Mouse (Mus musculus) lung, adult 10 weeks (tissue): ENCODE data around the gene H2afx. TPM values are rescaled to one million over a fixed set of nuclear protein-coding genes. Genes with fewer than 3 reads are reported as not detected.

Source experiments
- polyA plus RNA-seq: library from polyadenylated mRNA; stranded (reverse); fragments of 350-450 nt; fragmentation: Illumina TruSeq; extraction: RNeasy Lipid Tissue Mini Kit (QIAGEN cat#74804); gene quantifications from one replicate; pipeline ENCODE4 v1.2.3, GENCODE M21; 2014; ENCODE audit warnings: low read depth, low replicate concordance; ENCODE audit not compliant: insufficient read depth

Gene H2afx
- polyA plus RNA-seq: 15.0 TPM

DNA sequence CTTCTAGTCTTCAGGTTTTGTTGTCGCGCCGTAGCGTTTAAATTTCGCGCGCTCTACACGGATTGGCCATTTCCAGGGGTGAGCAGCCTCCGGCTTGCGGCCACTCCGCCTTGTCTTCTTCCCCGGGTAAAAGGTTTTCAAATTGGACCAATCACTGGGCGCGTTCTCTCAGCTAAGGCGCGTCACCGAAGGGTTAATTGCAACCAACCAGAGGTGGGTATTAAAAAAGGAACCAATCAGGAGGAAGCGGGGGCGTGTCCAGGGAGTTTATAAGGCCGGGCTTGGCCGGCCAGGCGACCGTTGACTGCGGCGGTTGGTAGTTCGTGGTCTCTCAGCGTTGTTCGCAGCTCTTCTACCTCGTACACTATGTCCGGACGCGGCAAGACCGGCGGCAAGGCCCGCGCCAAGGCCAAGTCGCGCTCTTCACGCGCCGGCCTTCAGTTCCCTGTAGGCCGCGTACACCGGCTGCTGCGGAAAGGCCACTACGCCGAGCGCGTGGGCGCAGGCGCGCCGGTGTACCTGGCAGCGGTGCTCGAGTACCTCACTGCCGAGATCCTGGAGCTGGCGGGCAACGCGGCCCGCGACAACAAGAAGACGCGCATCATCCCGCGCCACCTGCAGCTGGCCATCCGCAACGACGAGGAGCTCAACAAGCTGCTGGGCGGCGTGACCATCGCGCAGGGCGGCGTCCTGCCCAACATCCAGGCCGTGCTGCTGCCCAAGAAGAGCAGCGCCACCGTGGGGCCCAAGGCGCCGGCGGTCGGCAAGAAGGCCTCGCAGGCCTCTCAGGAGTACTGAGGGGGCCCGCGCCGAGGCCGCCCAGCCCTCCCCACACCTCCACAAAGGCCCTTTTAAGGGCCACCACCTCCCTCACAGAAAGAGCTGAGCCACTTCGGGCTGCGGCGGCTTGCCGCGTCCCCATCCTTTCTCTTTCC, at the start of gene H2afx:
Gene H2afx (plus strand): TSS at position 299 of the 935 bp plus-strand sequence.

DNA sequence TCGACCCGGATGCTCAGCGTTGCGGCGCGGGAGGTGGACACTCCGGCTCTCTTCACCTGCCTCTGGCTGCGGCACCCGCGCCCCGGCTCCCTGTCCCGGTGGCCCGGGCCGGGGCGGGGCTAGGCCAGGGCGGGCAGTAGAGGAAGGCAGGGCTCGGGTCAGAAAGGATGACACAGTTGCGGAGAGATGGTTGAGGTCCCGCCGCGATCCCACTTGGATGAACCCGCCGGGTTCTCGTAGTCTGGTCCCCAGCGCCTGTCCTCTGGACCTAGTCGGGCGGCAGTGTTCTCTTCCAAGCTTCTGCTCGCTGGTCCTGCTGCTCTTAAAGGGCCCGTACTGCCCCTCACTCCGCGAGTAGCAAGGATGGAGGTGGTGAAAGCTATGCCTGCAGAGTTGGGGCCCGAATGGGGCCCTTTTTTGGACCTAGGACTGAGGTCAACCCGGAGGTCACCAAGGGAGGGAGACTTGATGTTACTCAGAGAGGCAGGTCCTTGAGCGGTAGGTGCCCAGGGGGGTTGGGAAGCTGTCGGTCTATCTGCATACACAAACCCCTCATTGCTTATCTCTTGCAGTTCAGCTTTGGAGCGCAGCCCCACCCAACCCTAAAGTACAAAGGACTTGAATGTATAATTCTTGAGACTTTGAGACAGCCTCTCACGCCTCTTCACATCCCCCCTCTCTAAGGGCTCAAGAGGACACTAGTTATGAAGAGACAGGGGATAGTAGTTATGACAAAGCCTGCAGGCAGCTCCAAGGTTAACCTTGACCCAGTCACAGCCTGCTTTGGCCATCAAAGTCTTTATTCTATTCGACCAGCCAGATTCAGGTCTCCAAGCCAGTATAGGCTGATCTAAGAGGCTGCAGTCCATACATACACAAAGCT, 46.2 kb upstream of the H2afx start, which contains the start of gene Abcg4:
Gene Abcg4 (minus strand): TSS at position 540 of the 883 bp plus-strand sequence.

DNA sequence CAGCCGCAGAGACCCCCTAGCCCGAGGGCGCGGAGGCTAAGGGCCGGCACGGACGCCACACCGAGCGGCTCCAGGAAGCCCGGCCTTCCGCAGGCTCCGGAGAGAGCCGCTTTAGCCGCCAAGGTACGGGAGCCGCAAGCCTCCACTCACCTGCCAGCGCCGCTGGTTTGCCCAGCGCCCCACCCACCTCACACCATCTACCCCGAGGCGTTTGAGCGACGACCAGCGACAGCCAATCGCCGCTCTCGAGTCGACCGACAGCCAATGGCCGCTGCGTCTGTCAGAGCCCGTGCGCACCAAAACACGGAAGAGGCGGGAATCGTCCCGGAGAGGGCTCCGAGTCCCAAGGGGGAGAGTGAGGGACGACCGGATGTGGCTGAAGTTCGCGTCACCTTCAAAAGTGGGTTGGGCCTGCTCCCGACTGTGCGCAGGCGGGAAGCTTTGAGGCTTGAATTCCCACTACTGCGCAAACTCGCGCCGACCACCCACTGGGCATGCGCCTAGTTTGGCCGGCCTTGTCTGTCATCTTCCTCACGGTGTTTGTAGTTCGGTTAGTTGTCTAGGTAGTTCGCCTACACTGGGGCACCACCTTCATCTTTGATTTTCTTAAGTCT, 28.9 kb upstream of the H2afx start, which contains the start of gene Hinfp:
Gene Hinfp (minus strand): TSS at position 206 of the 614 bp plus-strand sequence.

DNA sequence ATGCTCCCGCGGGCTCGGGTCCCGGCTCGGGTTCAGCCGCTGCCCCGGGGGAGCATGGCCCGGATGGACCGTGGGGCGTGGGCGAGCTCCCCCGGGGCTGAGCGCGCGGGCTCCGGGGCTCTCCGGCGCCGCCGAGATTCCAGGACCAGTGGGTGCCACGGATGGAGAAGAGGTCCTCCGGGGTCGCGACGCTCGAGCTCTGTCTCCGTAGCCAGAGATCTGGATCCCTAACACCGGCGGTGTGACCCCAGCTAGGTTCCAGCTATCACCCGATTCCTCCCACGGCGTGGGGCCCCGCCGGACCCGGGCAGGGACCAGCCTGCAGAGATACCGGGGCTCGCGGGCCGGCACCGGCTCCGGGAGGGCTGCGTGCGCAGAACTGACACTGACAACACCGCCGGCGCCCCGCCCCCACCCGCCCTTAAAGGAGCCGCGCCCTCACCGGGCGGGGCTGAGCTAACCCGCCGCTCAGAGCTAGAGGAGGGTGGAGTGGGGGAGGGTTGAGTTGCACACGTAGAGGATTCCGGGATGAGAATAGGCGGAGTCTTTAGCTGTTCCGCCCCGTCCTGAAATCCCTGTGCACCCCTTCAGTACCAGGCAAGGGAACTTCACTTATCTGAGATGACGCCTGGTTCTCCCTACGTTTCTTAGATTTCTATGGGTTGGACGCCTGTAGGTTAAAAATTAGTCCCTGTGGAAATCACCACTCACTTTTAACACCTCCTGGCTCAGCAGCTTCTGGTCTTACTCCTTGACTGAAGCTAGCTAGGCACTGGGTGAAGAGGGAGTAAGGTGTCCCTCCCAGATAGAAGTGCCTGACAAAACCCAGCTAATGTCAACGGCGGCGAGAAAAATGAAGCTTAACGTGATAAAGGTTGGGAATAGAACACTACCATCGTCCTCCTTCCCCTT, 14.4 kb upstream of the H2afx start, which contains the start of gene C2cd2l:
Gene C2cd2l (minus strand): TSS at position 399 of the 912 bp plus-strand sequence.

DNA sequence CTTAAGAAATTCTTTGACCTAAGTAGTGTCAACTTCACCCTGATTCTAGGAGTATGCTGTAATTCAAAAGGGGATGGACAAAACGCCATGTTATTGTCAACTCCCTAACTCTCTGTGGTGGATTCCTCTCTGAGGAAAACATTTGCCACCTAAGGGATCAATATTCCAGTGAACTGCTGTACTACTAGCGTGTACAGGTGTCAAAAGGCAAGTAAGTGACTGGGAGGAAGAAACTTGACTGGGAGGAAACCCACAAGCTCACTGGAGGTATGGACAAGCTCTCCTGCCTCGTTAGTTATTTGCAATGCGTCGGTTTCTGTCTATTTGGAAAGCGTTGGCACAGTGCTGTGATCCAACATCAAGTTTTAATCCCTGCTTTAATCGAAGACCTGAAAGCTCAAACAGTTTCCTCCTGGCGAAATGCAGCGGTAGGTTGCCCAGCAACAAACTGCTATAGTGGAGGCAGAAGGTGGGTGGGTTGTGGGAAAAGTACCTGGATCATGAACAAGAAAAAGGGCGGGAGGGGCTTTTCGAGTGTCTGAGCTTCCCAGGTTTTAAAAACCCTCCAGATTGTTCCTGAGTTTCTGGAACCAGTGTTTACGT, 8.6 kb upstream of the H2afx start, which contains the start of gene Dpagt1:
Gene Dpagt1 (plus strand): TSS at position 252 of the 603 bp plus-strand sequence.

DNA sequence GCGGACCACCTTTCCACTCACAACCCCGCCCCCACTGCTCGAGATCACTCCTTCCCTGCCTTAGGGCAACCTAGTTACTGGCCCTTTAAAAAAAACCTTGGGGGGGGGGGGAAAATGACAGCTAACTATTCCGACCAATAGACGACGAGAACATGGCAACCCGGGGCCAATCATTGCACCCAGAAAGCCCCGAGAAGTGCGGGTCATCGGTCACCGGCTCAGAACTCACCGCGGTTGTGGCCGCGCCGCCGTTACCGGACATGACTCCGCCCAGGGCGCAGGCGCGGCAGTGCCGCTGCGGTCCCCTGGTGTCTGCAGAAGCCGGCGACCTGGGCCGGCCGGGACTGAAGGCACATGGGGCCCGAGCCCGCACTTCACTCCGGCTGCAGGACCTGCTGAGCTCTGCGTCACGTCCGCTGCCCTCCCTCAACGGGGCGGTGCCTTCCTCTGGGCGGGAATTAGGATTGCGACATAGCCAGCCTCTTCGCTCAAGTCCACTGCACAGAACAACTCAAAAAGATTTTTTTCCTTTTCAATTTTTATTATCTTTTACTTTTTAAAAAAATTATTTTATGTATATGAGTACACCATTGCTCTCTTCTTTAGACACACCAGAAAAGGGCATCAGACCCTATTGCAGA, 9.4 kb downstream of the H2afx start, which contains the start of gene Hmbs:
Gene Hmbs (minus strand): TSS at position 448 of the 641 bp plus-strand sequence.

DNA sequence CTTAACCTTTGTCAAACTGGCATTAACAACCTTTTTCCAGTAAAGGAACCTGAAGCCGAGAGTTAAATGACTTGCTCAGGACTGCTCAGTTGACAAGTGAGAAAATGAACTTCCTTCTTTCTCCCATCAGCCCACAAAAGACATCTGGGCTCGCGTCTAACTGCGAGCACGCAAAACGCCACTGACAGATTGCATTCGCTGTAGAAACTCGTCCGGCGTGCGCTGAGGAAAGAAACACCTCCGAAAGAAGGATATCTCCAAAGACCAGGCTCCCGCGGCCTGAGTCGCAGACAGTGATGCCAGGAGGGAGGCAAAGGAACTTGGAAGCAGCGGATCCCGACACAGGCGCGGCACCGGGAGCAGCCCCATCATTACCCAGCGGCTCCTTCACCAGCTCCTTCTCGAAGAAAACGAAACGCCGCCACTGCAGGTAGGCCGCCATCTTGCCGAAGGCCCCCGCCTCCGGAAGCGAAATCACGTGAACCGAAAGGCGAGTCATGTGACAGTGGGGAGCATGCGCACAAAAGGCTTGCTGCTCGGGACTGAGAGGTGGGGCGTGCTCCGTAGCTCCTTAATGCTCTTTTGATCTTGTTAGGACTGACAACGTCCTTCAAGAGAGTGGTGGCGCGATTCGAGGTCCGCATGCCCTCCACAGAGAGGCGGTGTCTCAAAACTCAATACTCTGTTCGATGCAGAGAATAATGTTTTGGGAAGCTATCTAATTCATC, 26.9 kb downstream of the H2afx start, which contains the start of gene Vps11:
Gene Vps11 (minus strand): TSS at position 481 of the 728 bp plus-strand sequence.

DNA sequence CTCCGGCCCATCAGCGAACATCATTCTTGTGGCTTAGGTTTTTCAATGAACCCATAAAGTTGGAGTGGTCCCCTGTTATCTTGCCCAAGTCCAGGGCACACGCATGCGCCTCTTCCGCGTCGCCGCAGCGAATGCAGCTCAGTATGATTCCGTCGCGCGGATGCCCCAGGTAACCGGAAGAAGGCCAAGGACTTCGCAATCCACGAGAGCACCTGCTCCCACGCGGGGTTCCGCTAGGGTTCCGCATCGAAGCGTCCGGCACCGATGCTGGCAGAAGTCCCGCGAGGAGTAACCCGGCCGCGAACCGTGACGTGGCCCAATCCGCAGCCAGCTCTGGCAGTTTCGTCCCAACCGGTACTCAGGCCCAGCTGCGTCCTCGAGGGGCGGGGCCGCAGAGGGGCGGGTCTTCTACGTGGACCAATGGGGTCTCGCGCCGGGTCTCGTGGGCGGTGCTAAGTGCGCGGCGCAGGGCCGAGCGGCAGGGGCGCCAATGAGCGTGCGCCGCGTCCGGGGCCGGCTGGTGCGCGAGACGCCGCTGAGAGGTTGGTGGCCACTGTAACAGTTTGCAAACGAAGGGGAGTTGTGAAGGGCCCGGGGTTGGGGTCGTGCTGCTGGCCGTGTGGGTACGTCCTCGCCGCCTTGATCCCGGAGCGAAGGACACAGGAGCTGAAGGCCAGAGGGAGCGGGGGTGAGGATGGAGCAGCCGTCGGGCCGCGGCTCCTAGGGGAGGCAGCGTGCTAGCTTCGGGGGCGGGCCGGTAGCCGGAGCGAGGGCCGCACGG, 44.8 kb downstream of the H2afx start, which contains the start of gene Hyou1:
Gene Hyou1 (plus strand): TSS at position 437 of the 781 bp plus-strand sequence.

Other genes with a start within 250 kb of the H2afx start
- not detected for gene Mfrp, start 233.0 kb upstream of the H2afx start, polyA plus RNA-seq
- 21.8 TPM for gene C1qtnf5, start 227.4 kb upstream of the H2afx start, polyA plus RNA-seq
- not detected for gene Gm49380, start 221.2 kb upstream of the H2afx start, polyA plus RNA-seq
- gene Rnf26, start 221.2 kb upstream of the H2afx start, polyA plus RNA-seq: 8.9 TPM
- 131 TPM for gene Mcam, start 200.2 kb upstream of the H2afx start, polyA plus RNA-seq
- gene Cbl, start 100.6 kb upstream of the H2afx start, polyA plus RNA-seq: 8.7 TPM
- 174 TPM for gene Ccdc153, start 94.0 kb upstream of the H2afx start, polyA plus RNA-seq
- gene Pdzd3, start 83.2 kb upstream of the H2afx start, polyA plus RNA-seq: not detected
- gene Nlrx1, start 66.1 kb upstream of the H2afx start, polyA plus RNA-seq: 4.5 TPM
- gene Abcg4, start 46.1 kb upstream of the H2afx start, polyA plus RNA-seq: 0.10 TPM
- gene Hinfp, start 29.0 kb upstream of the H2afx start, polyA plus RNA-seq: 7.0 TPM
- 13.7 TPM for gene C2cd2l, start 14.4 kb upstream of the H2afx start, polyA plus RNA-seq
- gene Dpagt1, start 8.7 kb upstream of the H2afx start, polyA plus RNA-seq: 18.8 TPM
- gene Hmbs, start 9.5 kb downstream of the H2afx start, polyA plus RNA-seq: 24.9 TPM
- 18.7 TPM for gene Vps11, start 27.0 kb downstream of the H2afx start, polyA plus RNA-seq
- 33.2 TPM for gene Hyou1, start 44.8 kb downstream of the H2afx start, polyA plus RNA-seq
- 16.7 TPM for gene Slc37a4, start 62.2 kb downstream of the H2afx start, polyA plus RNA-seq
- gene Rps25, start 72.4 kb downstream of the H2afx start, polyA plus RNA-seq: 2,045 TPM
- gene Trappc4, start 72.9 kb downstream of the H2afx start, polyA plus RNA-seq: 98.9 TPM
- gene Ccdc84, start 83.9 kb downstream of the H2afx start, polyA plus RNA-seq: 14.6 TPM
- not detected for gene Foxr1, start 106.4 kb downstream of the H2afx start, polyA plus RNA-seq
- 1.8 TPM for gene Upk2, start 120.3 kb downstream of the H2afx start, polyA plus RNA-seq
- 12.2 TPM for gene Bcl9l, start 148.1 kb downstream of the H2afx start, polyA plus RNA-seq
- 7.2 TPM for gene Cxcr5, start 227.2 kb downstream of the H2afx start, polyA plus RNA-seq